In genomic region chr11:60165076-60165475, GRCm38 (mm10) we compare ENCODE assay signal across 8 mouse cellular contexts. TPM values are rescaled to one million over a fixed set of nuclear protein-coding genes. Genes with fewer than 3 reads are reported as not detected.
DNase-seq lines count a peak whose midpoint lies in the region; ATAC-seq and TF ChIP-seq lines count a peak whose summit lies in the region.

No protein-coding gene starts in this region.

- H3K4me3 ChIP-seq in liver, embryonic 11.5 days (ENCODE audit: low read depth, low read length), result no peak overlapping the region
- no peak overlapping the region for H3K4me3 ChIP-seq in heart, embryonic 12.5 days
- H3K4me3 ChIP-seq in stomach, embryonic 14.5 days (ENCODE audit: low read depth, low read length), result no peak overlapping the region
- H3K4me3 ChIP-seq in liver, postnatal 0 days (ENCODE audit: low read depth, low read length), result no peak overlapping the region

- 65% methylated on average over 5 of the region's 5 CpGs for WGBS in liver, embryonic 11.5 days
- 57% methylated on average over 5 of the region's 5 CpGs for WGBS in heart, embryonic 12.5 days
- WGBS in stomach, embryonic 14.5 days, result 25% methylated on average over 5 of the region's 5 CpGs
- 77% methylated on average over 5 of the region's 5 CpGs for WGBS in liver, postnatal 0 days (ENCODE audit: insufficient replicate concordance)

- H3K4me1 ChIP-seq in liver, embryonic 11.5 days (replicated peaks; ENCODE audit: control insufficient read depth, insufficient read depth, low read length), result peaks cover 42% of the 10 kb centered on the region
- peaks cover 93% of the 10 kb centered on the region for H3K4me1 ChIP-seq in heart, embryonic 12.5 days (replicated peaks)
- H3K4me1 ChIP-seq in stomach, embryonic 14.5 days (ENCODE audit: control insufficient read depth, insufficient read depth, low read length), result peaks cover 63% of the 10 kb centered on the region
- H3K4me1 ChIP-seq in liver, postnatal 0 days (ENCODE audit: insufficient read depth), result peaks cover 5% of the 10 kb centered on the region

- no peak overlapping the region for H3K9ac ChIP-seq in liver, embryonic 11.5 days (ENCODE audit: low read depth, low read length)
- no peak overlapping the region for H3K9ac ChIP-seq in heart, embryonic 12.5 days
- H3K9ac ChIP-seq in stomach, embryonic 14.5 days (replicated peaks; ENCODE audit: low read depth, low read length), result no peak overlapping the region
- H3K9ac ChIP-seq in liver, postnatal 0 days (replicated peaks), result no peak overlapping the region

- peak; percentile 82 for DNase-seq in adrenal gland, adult 2 months
- DNase-seq in adrenal gland, postnatal 4 days (ENCODE audit: low spot score in 2 of 2), result no peak
- DNase-seq in liver, embryonic 11.5 days (ENCODE audit: low spot score), result no peak
- no peak for DNase-seq in liver
- no peak for DNase-seq in ovary, postnatal 10 days (ENCODE audit: low spot score)
- no peak for DNase-seq in liver, postnatal 0 days

- ATAC-seq in liver, embryonic 11.5 days (replicated peaks; ENCODE audit: low FRiP score), result 0 out of 2 replicates have a peak, but pooled peaks have one; percentile 27
- no peak for ATAC-seq in heart, embryonic 12.5 days (ENCODE audit: insufficient number of reproducible peaks, low FRiP score)
- ATAC-seq in stomach, embryonic 14.5 days (ENCODE audit: insufficient number of reproducible peaks, insufficient read depth, low FRiP score, low read depth), result no peak
- no peak for ATAC-seq in liver, postnatal 0 days

- no peaks in the 10 kb centered on the region for H3K27me3 ChIP-seq in liver, embryonic 11.5 days (replicated peaks; ENCODE audit: control insufficient read depth, insufficient read depth, low read length)
- H3K27me3 ChIP-seq in heart, embryonic 12.5 days (replicated peaks), result no peaks in the 10 kb centered on the region
- H3K27me3 ChIP-seq in stomach, embryonic 14.5 days (ENCODE audit: control insufficient read depth, insufficient read depth, low read length), result no peaks in the 10 kb centered on the region
- no peaks in the 10 kb centered on the region for H3K27me3 ChIP-seq in liver, postnatal 0 days (ENCODE audit: insufficient read depth, low read length)

- H3K36me3 ChIP-seq in liver, embryonic 11.5 days (ENCODE audit: control insufficient read depth, insufficient read depth, low read length), result 0 out of 2 replicates have a peak, but pooled peaks cover 5% of the 10 kb centered on the region
- peaks cover 13% of the 10 kb centered on the region for H3K36me3 ChIP-seq in heart, embryonic 12.5 days
- peaks cover 10% of the 10 kb centered on the region; the same call in 1 of the 2 replicates for H3K36me3 ChIP-seq in stomach, embryonic 14.5 days (ENCODE audit: control insufficient read depth, insufficient read depth, low read length)
- no peaks in the 10 kb centered on the region; the same call in 1 of the 2 replicates for H3K36me3 ChIP-seq in liver, postnatal 0 days (replicated peaks; ENCODE audit: insufficient read depth, low read length)

- no peaks in the 10 kb centered on the region for H3K9me3 ChIP-seq in liver, embryonic 11.5 days (ENCODE audit: control insufficient read depth, low read length)
- no peaks in the 10 kb centered on the region for H3K9me3 ChIP-seq in heart, embryonic 12.5 days (replicated peaks)
- H3K9me3 ChIP-seq in stomach, embryonic 14.5 days (ENCODE audit: control insufficient read depth, low read depth, low read length), result no peaks in the 10 kb centered on the region
- H3K9me3 ChIP-seq in liver, postnatal 0 days (ENCODE audit: low read length), result no peaks in the 10 kb centered on the region

- no peak for TF ChIP-seq CTCF in liver, postnatal 0 days (IDR thresholded peaks at IDR 0.05; ENCODE audit: low read depth)

- no peak overlapping the region for H3K4me2 ChIP-seq in liver, embryonic 11.5 days
- no peak overlapping the region for H3K4me2 ChIP-seq in heart, embryonic 12.5 days
- H3K4me2 ChIP-seq in stomach, embryonic 14.5 days (replicated peaks; ENCODE audit: low read depth, low read length), result no peak overlapping the region
- no peak overlapping the region for H3K4me2 ChIP-seq in liver, postnatal 0 days (ENCODE audit: low read depth, low read length)

- TF ChIP-seq EP300 in liver, postnatal 0 days (IDR thresholded peaks at IDR 0.05; ENCODE audit: low read depth), result no peak

- H3K27ac ChIP-seq in liver, embryonic 11.5 days (ENCODE audit: low read depth, low read length), result no peak overlapping the region
- 0 out of 2 replicates have a peak overlapping the region, but pooled peaks have one; percentile 17 for H3K27ac ChIP-seq in heart, embryonic 12.5 days (ENCODE audit: poor library complexity, severe bottlenecking)
- peak overlapping the region; percentile 44; the same call in 1 of the 2 replicates for H3K27ac ChIP-seq in stomach, embryonic 14.5 days (ENCODE audit: low read length)
- no peak overlapping the region for H3K27ac ChIP-seq in liver, postnatal 0 days (ENCODE audit: low read depth)

RNA-seq across cellular contexts. Expression of gene Srebf1, which starts 57.3 kb away (rescaled TPM):
- total RNA-seq in adrenal gland, adult 2 months (2021), result 100 to 1,000 TPM; 201 to 250 TPM
- 661 and 745 TPM in 2 replicates for polyA plus RNA-seq in adrenal gland, adult 2 months (2012; rRNA removed)
- total RNA-seq in adrenal gland, postnatal 4 days (2021), result 100 to 1,000 TPM; 135 to 160 TPM
- polyA plus RNA-seq in liver, embryonic 11.5 days (2014; fragmentation: Nextera tagmentation; extraction: Ambion mirVana), result 78.2 and 78.7 TPM in 2 replicates
- polyA plus RNA-seq in heart, embryonic 12.5 days (2016; fragmentation: Nextera tagmentation; extraction: Ambion mirVana), result 39.7 and 41.1 TPM in 2 replicates
- polyA plus RNA-seq in stomach, embryonic 14.5 days (2014; fragmentation: Nextera tagmentation; extraction: Ambion mirVana), result 70.9 and 72.6 TPM in 2 replicates
- polyA plus RNA-seq in liver, postnatal 0 days (2015; fragmentation: Nextera tagmentation; extraction: Ambion mirVana), result 21.4 and 31.0 TPM in 2 replicates

Comparison
In these comparisons a context has a peak if more than half of its experiments do, and no peak if none do; other contexts are left out.
1. H3K27ac ChIP-seq: peak in heart, embryonic 12.5 days (single experiment) and stomach, embryonic 14.5 days (single experiment); none in liver, embryonic 11.5 days (single experiment) and liver, postnatal 0 days (single experiment).